11 mouse cellular contexts compared by ENCODE assay signal in the genomic region with DNA sequence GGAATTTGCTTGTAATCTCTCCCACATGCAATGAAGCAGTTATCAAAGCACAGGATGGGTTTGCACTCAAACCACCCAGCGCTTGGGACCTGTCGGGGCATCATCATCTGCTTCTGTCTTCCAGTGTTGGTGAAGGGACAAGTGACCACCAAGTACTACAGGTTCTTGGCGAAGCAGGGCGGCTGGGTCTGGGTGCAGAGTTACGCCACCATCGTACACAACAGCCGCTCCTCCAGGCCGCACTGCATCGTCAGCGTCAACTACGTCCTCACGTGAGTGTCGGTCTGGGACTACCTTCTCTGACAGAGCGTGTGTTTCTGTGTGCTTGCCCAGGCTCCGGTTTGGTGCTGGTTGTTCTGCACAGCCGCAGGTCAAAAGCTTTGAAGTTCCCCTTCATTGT. TPM values are rescaled to one million over a fixed set of nuclear protein-coding genes. Genes with fewer than 3 reads are reported as not detected.
DNase-seq lines count a peak whose midpoint lies in the region; ATAC-seq lines count a peak whose summit lies in the region.
"Had no signal": no experiment of that assay in that cellular context is flagged by ENCODE, and none has a peak within 500 bp of the region (broad histone marks: within the 10 kb centered on the region; RNA-seq: fewer than 3 reads in every experiment).

No protein-coding gene starts in this region.

- peak; percentile 69; the same call in 1 of the 2 replicates for ATAC-seq in embryonic facial prominence, embryonic 14.5 days (ENCODE audit: low read depth)
- ATAC-seq in intestine, embryonic 15.5 days = peak; percentile 71

- no peaks in the 10 kb centered on the region for H3K4me1 ChIP-seq in embryonic facial prominence, embryonic 14.5 days (ENCODE audit: control insufficient read depth, insufficient read depth, low read length)
- 0 out of 2 replicates have a peak, but pooled peaks cover 5% of the 10 kb centered on the region for H3K4me1 ChIP-seq in intestine, embryonic 15.5 days (replicated peaks)

- H3K4me2 ChIP-seq in embryonic facial prominence, embryonic 14.5 days (ENCODE audit: low read depth, low read length) = peak overlapping the region; percentile 54
- peak overlapping the region; percentile 30 for H3K4me2 ChIP-seq in intestine, embryonic 15.5 days (replicated peaks)

- 4% methylated on average over 16 of the region's 16 CpGs for WGBS in embryonic facial prominence, embryonic 14.5 days
- WGBS in intestine, embryonic 15.5 days = under 1% methylated on average over 16 of the region's 16 CpGs

- H3K27me3 ChIP-seq in embryonic facial prominence, embryonic 14.5 days (replicated peaks; ENCODE audit: control insufficient read depth, insufficient read depth, low read length) = peaks cover 65% of the 10 kb centered on the region
- peaks cover 60% of the 10 kb centered on the region for H3K27me3 ChIP-seq in intestine, embryonic 15.5 days (replicated peaks)

- H3K36me3 ChIP-seq in embryonic facial prominence, embryonic 14.5 days (ENCODE audit: control insufficient read depth, insufficient read depth, low read length) = no peaks in the 10 kb centered on the region
- H3K36me3 ChIP-seq in intestine, embryonic 15.5 days = no peaks in the 10 kb centered on the region

- DNase-seq in kidney, postnatal 14 days = peak; percentile 15
- DNase-seq in kidney, postnatal 10 days = no peak
- no peak for DNase-seq in embryonic facial prominence, embryonic 14.5 days (ENCODE audit: low spot score)
- peak; percentile 51 for DNase-seq in neural tube, embryonic 10.5 days (ENCODE audit: extremely low spot score, low spot score)
- no peak for DNase-seq in adrenal gland, postnatal 25 days
- no peak for DNase-seq in cerebellum, postnatal 4 days (ENCODE audit: low spot score in 2 of 2)
- DNase-seq in adrenal gland, postnatal 10 days = no peak
- DNase-seq: thymus, adult 18-20 months had no signal

- no peak overlapping the region for H3K9ac ChIP-seq in embryonic facial prominence, embryonic 14.5 days (ENCODE audit: low read depth, low read length)
- no peak overlapping the region for H3K9ac ChIP-seq in intestine, embryonic 15.5 days

- peak overlapping the region; percentile 30 for H3K4me3 ChIP-seq in embryonic facial prominence, embryonic 14.5 days (ENCODE audit: low read depth, low read length)
- no peak overlapping the region; the same call in 1 of the 2 replicates for H3K4me3 ChIP-seq in intestine, embryonic 15.5 days (replicated peaks)
- H3K4me3 ChIP-seq: erythroblast, embryonic 14.5 days had no signal

- H3K9me3 ChIP-seq in embryonic facial prominence, embryonic 14.5 days (ENCODE audit: control insufficient read depth, low read length) = no peaks in the 10 kb centered on the region
- H3K9me3 ChIP-seq in intestine, embryonic 15.5 days = no peaks in the 10 kb centered on the region

- no peak overlapping the region for H3K27ac ChIP-seq in embryonic facial prominence, embryonic 14.5 days (replicated peaks; ENCODE audit: low read depth, low read length)
- no peak overlapping the region for H3K27ac ChIP-seq in intestine, embryonic 15.5 days
- H3K27ac ChIP-seq: macrophage had no signal

RNA-seq across cellular contexts. Expression of a gene that starts 15.8 kb away (rescaled TPM):
- polyA plus RNA-seq in embryonic facial prominence, embryonic 14.5 days (2014; fragmentation: Nextera tagmentation; extraction: Ambion mirVana) = 1.1 and 1.2 TPM in 2 replicates
- polyA plus RNA-seq in intestine, embryonic 15.5 days (2015; fragmentation: Nextera tagmentation; extraction: Ambion mirVana) = 0.05 TPM in 1 of 2 replicates, not detected in the other
- not detected in 2 replicates for total RNA-seq in adrenal gland, postnatal 25 days (2021)
- total RNA-seq in adrenal gland, postnatal 10 days (2021) = not detected
- polyA plus RNA-seq: erythroblast, embryonic 14.5 days; macrophage had no signal

Comparison
In these comparisons a context has a peak if more than half of its experiments do, and no peak if none do; other contexts are left out.
1. DNase-seq: peak in kidney, postnatal 14 days (single experiment) and neural tube, embryonic 10.5 days (single experiment); none in kidney, postnatal 10 days (single experiment), embryonic facial prominence, embryonic 14.5 days (single experiment), adrenal gland, postnatal 25 days (single experiment), cerebellum, postnatal 4 days (0 of 2) and adrenal gland, postnatal 10 days (single experiment).